Mouse (Mus musculus) erythroblast, embryonic 14.5 days (primary cell): Measurements from ENCODE around the gene Mamstr. TPM values are rescaled to one million over a fixed set of nuclear protein-coding genes. Genes with fewer than 3 reads are reported as not detected.
A peak's percentile ranks its signal among the peaks of the same experiment; 100 is the strongest.

Source experiments
- H3K27me3 ChIP-seq: 2 replicates; pipeline ENCODE4 v1.6.1; 2012; ENCODE audit warnings: inconsistent platforms; ENCODE audit not compliant: control insufficient read depth
- H3K36me3 ChIP-seq: 2 replicates; pipeline ENCODE4 v1.6.1; 2012; ENCODE audit warnings: mild to moderate bottlenecking, inconsistent platforms; ENCODE audit not compliant: control insufficient read depth
- H3K4me1 ChIP-seq: 2 replicates; pipeline ENCODE4 v1.6.1; 2012; ENCODE audit warnings: inconsistent platforms; ENCODE audit not compliant: control insufficient read depth
- H3K4me3 ChIP-seq: replicated peaks from 2 replicates; pipeline ENCODE3; 2012; ENCODE audit warnings: moderate library complexity, mild to moderate bottlenecking, inconsistent platforms
- H3K9me3 ChIP-seq: 2 replicates; pipeline ENCODE4 v1.6.1; 2012; ENCODE audit warnings: low read length, inconsistent platforms, mixed read lengths; ENCODE audit not compliant: control insufficient read depth
- GATA1 ChIP-seq: IDR thresholded peaks from 2 replicates; pipeline ENCODE4 v1.6.1; 2012; ENCODE audit warnings: low read length, inconsistent platforms, mixed read lengths
- TAL1 ChIP-seq: IDR thresholded peaks from 3 replicates; pipeline ENCODE4 v1.6.1; 2012; ENCODE audit warnings: low read length, inconsistent platforms, mixed read lengths
- polyA plus RNA-seq: library from polyadenylated mRNA; stranded (reverse); fragments of >175 nt; gene quantifications from 2 replicates; pipeline ENCODE4 v1.2.3, GENCODE M21; 2012

Gene Mamstr
- polyA plus RNA-seq, 1 experiment: not detected

DNA sequence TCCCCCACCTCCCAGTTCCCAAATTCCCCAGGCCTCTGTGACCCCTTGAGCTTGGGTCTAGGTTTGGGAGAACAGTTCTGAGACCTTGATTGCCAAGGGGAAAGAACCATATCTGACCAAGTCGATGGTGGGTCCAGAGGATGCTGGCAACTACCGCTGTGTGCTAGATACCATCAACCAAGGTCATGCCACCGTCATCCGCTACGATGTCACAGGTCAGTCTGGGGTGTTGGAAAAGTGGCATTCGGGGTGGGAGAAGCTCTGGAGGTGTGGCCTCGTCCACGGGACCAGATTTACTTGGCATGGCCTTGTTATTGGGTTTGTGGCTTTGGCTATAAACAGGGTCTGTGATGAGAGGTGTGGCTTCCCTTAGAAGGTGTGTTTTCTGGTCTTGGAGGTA, 14.3 kb upstream of the Mamstr start:
- Histone ChIP-seq H3K4me3 (no peak overlapping the region), H3K9me3 (peaks cover 2% of the 10 kb centered on the region; the same call in 1 of the 2 replicates), H3K27me3 (peaks cover 57% of the 10 kb centered on the region), H3K36me3 (no peaks in the 10 kb centered on the region), H3K4me1 (peaks cover 11% of the 10 kb centered on the region)
- no peak for TF ChIP-seq TAL1
- no peak for TF ChIP-seq GATA1

DNA sequence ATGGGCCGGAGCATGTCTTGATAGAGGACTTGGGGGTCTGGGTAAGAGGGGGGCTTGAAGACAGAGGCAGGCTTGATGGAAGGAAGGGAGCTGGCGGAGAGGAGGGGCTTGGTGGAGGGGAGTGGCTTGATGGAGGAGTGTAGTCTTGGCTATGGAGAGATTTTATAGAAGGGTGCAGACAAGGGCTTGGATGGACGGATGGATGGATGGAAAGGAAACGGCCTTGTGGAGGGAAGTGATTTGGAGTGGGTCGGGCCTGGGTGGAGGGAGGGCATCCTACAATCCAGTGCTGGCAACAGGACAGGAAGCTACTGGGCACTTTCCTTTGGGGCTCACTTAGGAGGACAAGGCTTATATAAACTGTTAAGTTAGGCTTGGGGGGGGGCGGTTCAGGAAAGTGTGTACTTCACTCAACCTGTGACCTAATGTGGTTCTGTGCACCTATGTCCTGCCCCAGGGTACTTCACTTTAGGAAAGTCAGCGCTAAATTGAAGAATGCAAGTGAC, 13.2 kb upstream of the Mamstr start:
- H3K9me3 ChIP-seq: peaks cover 2% of the 10 kb centered on the region; the same call in 1 of the 2 replicates
- H3K4me3 ChIP-seq: no peak overlapping the region
- no peaks in the 10 kb centered on the region for H3K36me3 ChIP-seq
- peaks cover 9% of the 10 kb centered on the region for H3K4me1 ChIP-seq
- peaks cover 57% of the 10 kb centered on the region for H3K27me3 ChIP-seq
- TF ChIP-seq GATA1 (no peak), TAL1 (no peak)

- Histone ChIP-seq H3K4me3 (peak within 1 kb of the TSS; percentile 52), H3K36me3 (no peaks in the 10 kb centered on the region), H3K27me3 (peaks cover 60% of the 10 kb centered on the region), H3K9me3 (peaks cover 2% of the 10 kb centered on the region; the same call in 1 of the 2 replicates), H3K4me1 (peaks cover 9% of the 10 kb centered on the region)
- TF ChIP-seq TAL1: no peak
- TF ChIP-seq GATA1: no peak
Observed at GRCm38 (mm10) chr7:45627261-45627660, 12.5 kb upstream of the Mamstr start, which contains the start of gene Rasip1. TSS of gene Rasip1 (plus strand) at chr7:45627488.

DNA sequence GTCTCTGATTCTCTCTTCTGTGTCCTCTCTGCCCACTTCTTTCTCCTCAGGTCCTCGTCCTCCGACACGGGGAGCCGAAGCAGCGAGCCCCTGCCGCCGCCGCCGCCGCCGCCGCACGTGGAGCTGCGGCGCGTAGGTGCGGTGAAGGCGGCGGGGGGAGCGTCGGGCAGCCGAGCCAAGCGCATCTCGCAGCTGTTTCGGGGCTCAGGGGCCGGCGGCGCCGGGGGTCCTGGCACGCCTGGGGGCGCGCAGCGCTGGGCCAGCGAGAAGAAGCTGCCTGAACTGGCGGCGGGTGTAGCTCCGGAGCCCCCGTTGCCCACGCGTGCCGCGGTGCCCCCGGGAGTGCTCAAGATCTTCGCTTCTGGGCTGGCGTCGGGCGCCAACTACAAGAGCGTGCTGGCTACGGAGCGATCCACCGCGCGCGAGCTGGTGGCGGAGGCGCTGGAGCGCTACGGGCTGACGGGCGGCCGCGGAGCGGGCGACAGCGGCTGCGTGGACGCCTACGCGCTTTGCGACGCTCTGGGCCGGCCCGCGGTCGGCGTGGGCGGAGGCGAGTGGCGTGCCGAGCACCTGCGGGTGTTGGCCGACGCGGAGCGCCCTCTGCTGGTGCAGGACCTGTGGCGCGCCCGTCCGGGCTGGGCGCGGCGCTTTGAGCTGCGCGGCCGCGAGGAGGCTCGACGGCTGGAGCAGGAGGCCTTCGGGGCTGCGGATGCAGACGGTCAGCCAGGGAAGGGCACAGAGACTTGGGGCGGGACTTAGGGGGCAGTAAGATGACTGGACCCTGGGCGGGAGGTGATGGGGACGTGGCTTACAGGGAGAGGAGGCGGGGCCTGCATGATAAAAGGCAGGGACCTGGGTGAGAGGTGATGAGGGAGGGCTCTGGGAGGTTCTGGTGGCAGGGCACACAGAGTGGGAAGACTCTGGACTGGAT, 11.1 kb upstream of the Mamstr start:
- H3K36me3 ChIP-seq: no peaks in the 10 kb centered on the region
- H3K27me3 ChIP-seq: peaks cover 66% of the 10 kb centered on the region
- peak overlapping the region; percentile 52 for H3K4me3 ChIP-seq
- H3K4me1 ChIP-seq: peaks cover 9% of the 10 kb centered on the region
- no peak for TF ChIP-seq TAL1
- no peak for TF ChIP-seq GATA1
- H3K9me3 ChIP-seq: peaks cover 2% of the 10 kb centered on the region; the same call in 1 of the 2 replicates

DNA sequence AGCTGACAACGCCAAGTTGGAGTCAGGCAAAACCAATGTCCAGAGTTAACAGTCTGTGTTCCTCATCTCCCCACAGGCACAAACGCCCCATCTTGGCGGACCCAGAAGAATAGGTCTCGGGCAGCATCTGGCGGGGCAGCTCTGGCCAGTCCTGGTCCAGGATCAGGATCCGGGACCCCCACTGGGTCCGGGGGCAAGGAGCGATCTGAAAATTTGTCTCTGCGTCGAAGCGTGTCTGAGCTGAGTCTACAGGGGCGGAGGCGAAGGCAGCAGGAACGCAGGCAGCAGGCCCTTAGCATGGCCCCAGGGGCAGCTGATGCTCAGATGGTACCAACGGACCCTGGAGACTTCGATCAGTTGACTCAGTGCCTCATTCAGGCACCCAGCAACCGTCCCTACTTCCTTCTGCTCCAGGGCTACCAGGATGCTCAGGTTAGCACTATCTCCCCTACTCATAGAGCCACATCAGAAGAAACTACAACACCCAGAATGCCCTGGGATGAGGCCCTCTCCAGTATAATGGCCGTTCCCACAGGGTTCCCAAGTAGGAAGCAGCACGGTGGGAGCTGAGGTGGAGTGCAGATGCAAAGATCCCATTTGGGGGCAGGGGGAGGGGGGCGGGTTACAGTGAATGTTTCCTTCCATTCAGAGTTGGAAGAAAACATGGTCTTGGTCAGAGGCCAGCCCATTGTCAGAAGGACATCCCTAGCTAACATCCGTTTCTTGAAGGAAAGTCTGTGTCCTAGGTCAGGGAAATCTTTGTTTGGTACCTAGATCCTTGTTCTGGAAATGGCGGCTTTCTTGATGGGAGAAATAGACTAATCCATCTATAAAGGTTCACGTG, 9.5 kb upstream of the Mamstr start:
- peaks cover 9% of the 10 kb centered on the region for H3K4me1 ChIP-seq
- peaks cover 58% of the 10 kb centered on the region for H3K27me3 ChIP-seq
- no peak overlapping the region for H3K4me3 ChIP-seq
- no peaks in the 10 kb centered on the region for H3K36me3 ChIP-seq
- peaks cover 4% of the 10 kb centered on the region; the same call in 1 of the 2 replicates for H3K9me3 ChIP-seq
- TF ChIP-seq GATA1 (no peak), TAL1 (no peak)

- TF ChIP-seq GATA1: no peak
- no peak for TF ChIP-seq TAL1
- H3K36me3 ChIP-seq: no peaks in the 10 kb centered on the region
- no peak overlapping the region for H3K4me3 ChIP-seq
- peaks cover 9% of the 10 kb centered on the region for H3K4me1 ChIP-seq
- H3K27me3 ChIP-seq: peaks cover 38% of the 10 kb centered on the region
- peaks cover 4% of the 10 kb centered on the region; the same call in 1 of the 2 replicates for H3K9me3 ChIP-seq
Observed at GRCm38 (mm10) chr7:45632499-45632898, 7.3 kb upstream of the Mamstr start.

DNA sequence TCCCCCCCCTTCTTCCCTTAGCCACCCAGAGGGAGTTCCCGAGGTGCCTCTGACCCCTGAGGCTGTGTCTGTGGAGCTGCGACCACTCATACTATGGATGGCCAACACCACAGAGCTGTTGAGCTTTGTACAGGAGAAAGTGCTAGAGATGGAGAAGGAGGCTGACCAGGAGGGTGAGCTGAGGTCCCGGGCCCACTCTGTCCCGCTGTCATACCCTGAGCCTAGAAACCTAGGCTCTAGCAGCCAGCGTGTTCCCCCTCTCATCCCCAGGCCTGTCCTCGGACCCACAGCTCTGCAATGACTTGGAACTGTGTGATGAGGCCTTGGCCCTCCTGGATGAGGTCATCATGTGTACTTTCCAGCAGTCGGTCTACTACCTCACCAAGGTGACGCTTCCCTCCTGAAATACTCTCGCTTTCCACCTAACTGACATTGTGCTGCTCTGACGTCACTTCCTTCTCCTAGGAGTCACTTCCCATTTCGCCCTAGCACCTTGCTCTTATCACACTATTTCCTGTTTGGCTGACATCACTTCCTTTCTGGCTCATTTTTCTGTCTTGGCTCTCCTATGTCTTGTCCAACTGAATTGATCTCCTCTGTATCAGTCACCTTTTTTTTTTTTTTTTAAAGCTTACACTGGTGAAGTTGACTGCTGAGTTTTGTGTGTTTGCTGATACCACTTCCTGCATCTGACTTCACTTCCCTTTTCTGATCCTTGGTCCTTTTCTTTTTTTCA, 4.7 kb upstream of the Mamstr start:
- 0 out of 2 replicates have a peak, but pooled peaks cover 2% of the 10 kb centered on the region for H3K9me3 ChIP-seq
- TF ChIP-seq GATA1 (no peak), TAL1 (no peak)
- no peak overlapping the region for H3K4me3 ChIP-seq
- H3K27me3 ChIP-seq: peaks cover 12% of the 10 kb centered on the region
- H3K36me3 ChIP-seq: no peaks in the 10 kb centered on the region
- H3K4me1 ChIP-seq: no peaks in the 10 kb centered on the region
